Mouse (Mus musculus): Measurements from ENCODE around the gene 2200002D01Rik.
"Not testable (repeated sequence)": the region's sequence is repeated elsewhere in the genome, so short reads cannot be mapped to it uniquely, and the experiment has no call there.

2200002D01Rik gene

DNA sequence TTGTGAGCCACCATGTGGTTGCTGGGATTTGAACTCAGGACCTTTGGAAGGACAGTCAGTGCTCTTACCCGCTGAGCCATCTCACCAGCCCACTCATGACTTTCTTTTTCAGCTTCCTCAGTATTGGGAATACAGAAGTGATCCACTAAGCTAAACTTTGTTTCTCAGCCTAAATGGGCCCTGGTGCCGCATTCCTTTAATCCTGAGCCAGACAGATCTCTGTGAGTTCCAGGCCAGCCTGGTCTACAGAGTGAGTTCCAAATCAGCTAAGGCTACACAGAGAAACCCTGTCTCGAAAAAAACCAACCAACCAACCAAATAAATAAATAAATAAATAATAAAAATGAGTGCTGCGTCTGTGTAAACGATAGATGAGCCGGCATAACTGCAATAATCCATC lies 10.7 kb downstream of the 2200002D01Rik start:
- DNase-seq (ENCODE audit: low spot score), result not testable (repeated sequence)

DNA sequence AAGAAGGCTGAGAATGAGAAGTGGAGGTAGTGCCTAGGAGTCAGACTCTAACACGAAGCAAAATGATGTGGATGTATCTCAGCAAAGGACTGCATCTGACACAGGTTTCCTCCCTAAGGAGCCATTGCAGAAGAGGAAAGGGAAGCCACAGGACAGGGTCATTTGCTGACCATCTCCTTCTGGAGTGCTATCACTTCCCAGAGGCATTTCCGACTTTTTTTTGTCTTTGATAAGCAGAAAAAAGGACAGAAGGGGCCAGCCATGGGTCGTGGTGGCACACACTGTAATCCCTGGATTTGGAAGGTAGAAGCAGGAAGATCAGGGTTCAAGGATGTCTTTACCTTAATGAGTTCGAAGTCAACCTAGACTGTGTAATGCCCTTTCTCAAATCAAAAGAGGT lies 11.7 kb downstream of the 2200002D01Rik start:
- DNase-seq (ENCODE audit: low spot score), result no peak

DNA sequence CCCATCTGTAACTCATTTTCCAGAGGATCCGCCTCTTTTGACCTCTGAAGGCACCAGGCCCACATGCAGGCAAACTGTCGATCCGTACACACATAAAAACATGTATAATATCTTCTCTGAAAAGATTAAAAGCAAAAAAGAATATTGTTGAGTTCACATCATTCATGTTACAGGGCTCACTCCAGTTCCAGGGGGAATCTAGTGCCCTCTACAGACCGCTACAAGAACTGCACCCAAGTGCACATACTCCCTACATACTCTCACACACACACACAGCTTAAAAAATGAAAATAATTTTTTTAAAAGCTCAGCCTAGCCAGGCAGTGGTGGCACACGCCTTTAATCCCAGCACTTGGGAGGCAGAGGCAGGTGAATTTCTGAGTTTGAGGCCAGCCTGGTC lies 13.6 kb downstream of the 2200002D01Rik start:
- DNase-seq (ENCODE audit: low spot score), result no peak

DNA sequence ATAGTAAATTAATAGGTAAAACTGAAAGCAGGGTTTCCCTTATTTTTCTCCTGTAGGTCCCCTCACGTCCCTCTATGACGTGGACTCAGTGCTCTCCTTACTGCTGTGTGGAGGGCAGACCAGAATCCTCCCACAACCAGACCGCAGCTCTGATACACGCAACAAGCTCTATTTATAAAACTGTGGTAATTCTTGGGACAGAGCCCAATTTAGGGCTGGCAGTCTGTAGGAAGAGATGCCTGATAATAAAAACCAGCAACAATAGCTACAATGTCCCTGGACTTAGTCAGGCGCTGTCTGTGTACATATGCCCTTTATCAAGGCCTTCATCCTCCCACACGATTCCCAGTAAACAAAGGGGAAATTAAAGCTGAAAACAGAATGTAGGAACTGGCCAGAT lies 14.5 kb downstream of the 2200002D01Rik start:
- DNase-seq (ENCODE audit: low spot score), result no peak

DNA sequence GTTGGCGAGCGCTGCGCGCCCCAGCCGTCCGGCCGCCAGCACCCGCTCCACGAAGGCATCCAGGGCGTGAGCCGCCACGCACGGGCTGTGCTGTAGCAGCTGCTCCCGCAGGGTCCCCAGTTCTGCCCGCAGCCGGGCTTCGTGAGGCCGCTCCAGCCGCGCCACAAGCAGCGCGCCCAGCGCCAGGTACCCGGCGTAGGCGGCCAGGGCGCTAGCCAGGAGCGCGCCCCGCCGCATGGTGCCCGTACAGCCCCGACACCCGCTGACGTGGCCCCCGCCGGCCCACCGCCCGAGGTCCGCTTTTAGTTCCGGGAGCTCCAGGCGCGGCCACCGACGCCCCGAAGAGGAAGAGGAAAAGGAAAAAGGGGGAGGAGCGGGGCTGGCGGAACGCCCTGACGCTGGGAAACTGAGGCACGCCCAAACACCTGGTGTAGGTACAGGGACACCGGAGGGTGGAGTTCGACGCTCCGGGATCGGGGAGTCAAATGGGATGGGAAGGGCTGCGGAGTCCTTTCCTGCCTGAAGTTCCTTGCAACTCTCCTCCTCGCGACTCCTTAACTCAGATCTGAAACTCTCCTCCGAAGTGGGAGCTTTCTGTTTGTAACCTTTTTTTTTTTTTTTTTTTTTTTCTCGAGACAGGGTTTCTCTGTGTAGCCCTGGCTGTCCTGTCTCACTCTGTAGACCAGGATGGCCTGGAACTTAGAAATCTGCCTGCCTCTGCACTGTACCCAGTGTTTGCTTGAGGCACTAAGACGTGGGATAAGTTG lies 15.8 kb downstream of the 2200002D01Rik start, which contains the start of gene Kcnk6:
Kcnk6 (minus strand) TSS at position 269 of the 767 bp plus-strand sequence.
- no peak for DNase-seq (ENCODE audit: low spot score)

DNA sequence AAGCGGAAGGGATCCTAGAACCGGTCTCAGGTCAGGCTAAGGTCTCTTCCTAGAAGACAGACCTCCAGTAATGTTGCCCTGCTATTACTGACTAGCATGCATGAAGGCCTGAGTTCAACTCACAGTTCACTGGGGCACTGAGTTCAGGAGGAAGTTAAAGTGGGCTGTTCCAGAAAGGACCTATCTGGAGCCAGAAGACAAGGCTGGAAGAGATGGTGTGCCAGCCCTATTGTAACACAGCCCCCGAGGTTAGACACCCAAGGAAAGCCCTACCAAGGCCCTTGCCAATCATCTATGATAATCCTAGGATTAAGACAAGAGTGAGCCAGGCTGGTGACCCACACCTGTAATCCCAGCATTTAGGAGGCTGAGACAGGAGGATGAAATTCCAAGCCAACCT lies 16.7 kb downstream of the 2200002D01Rik start:
- no peak for DNase-seq (ENCODE audit: low spot score)

DNA sequence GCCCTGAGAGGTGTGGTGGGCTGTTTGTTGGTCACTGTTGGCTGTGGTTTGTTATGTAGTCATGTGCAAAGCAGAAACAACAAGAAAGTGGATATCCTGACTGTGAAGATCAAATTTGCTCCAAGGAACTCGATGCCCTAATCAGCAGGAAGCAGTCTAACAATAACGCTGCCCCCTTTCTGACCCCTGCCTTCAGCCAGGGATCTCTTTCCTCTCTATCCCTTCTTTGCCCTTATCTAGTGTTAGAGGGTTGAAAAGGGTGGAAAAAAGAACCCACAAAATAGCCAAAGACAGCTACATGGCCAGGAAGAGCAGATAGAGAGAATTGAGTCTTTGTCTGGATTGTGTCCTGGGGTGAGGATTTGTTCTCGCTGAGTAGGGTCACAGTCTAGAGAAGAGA lies 17.7 kb downstream of the 2200002D01Rik start:
- DNase-seq (ENCODE audit: low spot score), result no peak

DNA sequence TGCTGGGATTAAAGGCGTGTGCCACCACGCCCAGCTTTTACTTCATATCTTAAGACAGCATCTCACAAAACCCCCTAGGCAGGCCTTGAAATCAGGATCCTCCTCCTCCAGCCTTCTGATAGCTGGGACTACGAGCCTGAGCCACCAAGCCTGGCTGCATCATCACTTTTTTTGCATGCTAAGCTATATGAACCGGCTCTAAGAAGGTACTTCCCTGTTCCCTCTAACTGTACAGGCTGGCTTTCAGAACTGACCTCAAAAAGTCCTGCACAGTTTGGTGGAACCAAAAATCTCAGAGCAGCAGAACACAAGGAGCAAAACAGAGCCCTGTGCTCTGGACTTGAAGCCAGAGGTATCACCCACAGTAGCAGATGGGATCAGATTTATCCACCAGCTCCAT lies 20.1 kb downstream of the 2200002D01Rik start:
- DNase-seq (ENCODE audit: low spot score), result no peak

DNA sequence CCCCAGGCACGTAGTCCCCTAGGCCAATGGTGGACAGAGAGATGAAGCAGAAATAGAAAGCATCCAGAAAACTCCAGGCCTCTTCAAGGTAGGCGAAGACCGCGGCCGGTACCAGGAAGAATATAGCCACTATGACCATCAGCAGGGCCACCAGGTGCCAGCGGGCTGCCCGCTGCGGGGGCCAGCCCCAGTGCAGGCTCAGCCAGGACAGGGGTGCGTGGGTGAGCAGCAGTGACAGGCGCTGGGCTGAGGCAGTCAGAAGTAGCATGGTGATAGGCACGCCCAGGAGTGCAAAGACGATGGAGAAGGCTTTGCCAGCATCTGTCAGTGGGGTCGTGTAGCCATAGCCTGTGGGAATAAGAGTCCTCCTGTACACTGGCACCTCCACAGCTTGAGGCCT lies 22.7 kb downstream of the 2200002D01Rik start:
- DNase-seq (ENCODE audit: low spot score), result no peak

DNA sequence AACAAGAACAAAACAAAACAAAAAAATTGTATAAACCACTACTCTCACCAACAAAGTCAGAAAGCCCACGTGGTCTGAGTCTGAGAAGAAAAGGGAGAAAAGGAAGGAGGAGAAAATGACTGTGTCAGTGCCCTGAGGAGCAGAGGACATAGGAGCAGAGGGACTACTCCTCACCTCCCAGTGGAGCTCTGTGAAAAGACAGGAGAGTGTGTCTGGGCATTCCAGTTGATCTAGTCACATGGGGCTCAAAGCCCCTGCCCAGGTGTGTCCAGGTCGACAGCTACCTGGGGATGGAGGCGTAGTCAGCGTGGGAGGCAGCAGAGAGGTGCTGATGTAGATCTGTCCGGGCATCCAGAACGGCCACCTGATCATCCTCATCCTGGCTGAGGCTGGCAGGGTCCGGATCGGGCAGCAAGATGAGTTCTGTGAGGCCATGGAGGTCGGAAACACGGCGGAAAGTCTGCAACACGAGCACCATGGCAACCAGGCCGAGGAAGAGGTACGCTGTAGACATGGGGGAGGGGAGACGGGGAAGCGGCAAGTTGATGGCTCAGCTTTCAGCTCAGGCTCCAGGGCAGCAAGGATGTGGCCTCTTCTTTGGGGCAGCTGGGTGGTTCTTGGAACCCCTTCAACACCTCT lies 23.4 kb downstream of the 2200002D01Rik start:
- peak; percentile 77 for DNase-seq (ENCODE audit: low spot score)

DNA sequence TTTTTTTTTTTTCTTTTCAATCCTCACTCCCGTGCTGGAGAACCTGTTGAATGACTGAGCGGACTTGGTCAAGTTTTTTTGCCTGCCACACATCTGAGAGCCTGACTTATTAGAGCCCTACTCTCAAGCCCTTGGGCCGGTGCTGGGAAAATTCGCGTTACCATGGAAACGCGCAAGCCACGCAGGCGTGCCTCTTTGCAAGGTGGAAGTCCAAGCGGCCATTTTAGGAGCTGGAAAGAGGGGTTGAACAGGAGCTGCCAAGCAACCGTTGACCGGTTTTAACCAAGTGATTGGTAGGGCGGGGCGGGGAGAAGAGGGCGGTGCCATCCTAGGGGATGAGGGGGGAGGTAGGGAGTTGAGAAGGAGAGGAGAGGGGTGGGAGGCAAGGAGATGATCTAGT lies 33.4 kb downstream of the 2200002D01Rik start:
- DNase-seq (ENCODE audit: low spot score), result no peak

DNA sequence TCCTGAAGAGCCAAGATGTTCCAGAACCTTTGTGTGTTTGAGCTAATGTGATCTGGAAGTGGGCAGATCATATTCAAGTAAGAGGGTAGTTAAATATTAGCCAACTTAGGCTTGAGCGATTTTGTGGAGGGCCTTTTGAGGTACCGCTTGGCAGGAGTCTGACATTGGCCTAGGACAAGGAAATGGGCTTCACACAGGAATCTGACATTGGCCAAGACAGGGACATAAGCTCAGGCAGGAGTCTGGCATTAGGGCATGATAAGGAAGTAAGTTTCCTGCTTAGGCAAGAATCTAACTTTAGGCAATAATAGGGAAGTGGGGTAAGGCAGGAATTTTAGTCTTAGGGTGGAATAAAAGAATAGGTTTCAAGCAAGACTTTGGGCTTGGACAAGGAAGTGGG lies 34.0 kb downstream of the 2200002D01Rik start:
- DNase-seq (ENCODE audit: low spot score), result no peak

DNA sequence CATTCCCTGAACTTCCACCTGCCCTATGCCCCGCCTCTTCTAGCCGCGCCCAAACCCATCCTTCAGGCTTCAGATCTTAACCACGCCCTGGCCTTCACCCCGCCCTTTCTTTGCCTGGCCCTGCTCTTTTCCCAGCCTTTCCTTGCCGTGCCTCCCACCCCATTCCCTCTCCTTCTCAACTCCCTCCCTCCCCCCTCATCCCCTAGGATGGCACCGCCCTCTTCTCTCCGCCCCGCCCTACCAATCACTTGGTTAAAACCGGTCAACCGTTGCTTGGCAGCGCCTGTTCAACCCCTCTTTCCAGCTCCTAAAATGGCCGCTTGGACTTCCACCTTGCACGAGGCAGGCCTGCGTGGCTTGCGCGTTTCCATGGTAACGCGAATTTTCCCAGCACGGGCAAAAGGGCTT lies 34.6 kb downstream of the 2200002D01Rik start, which contains the start of gene Catsperg1:
Catsperg1 (minus strand) TSS at position 361 of the 408 bp plus-strand sequence.
- peak; percentile 87 for DNase-seq (ENCODE audit: low spot score)

DNA sequence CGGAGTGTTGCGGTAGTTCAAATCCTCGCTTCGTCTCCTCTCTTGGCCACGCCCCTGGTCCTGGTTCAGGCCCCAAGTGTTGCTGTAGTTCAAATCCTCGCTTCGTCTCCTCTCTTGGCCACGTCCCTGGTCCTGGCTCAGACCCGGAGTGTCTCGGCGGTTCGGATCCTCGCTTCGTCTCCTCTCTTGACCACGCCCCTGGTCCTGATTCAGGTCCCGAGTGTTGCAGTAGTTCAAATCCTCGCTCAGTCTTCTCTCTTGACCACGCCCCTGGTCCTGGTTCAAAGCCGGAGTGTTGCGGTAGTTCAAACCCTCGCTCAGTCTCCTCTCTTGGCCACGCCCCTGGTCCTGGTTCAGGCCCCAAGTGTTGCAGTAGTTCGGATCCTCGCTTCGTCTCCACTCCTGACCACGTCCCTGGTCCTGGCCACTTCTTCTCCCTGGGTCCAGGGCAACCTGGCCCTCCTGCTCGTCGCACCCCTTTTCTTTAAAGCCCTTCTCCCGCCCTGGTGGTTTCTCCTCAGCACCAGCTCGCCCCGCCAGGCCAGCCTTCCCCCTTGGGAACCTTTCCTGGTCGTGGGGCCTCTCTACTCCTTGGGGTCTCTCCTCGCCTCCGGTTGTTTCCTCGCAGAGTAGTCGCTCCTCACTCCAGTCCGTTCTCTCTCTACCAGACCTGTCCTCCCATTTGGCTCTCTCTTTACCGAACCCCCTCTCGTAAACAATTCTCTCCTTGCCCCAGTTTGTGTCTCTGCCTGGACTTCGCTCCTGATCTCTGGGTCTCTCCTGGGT lies 35.3 kb downstream of the 2200002D01Rik start:
- DNase-seq (ENCODE audit: low spot score), result not testable (repeated sequence)

DNA sequence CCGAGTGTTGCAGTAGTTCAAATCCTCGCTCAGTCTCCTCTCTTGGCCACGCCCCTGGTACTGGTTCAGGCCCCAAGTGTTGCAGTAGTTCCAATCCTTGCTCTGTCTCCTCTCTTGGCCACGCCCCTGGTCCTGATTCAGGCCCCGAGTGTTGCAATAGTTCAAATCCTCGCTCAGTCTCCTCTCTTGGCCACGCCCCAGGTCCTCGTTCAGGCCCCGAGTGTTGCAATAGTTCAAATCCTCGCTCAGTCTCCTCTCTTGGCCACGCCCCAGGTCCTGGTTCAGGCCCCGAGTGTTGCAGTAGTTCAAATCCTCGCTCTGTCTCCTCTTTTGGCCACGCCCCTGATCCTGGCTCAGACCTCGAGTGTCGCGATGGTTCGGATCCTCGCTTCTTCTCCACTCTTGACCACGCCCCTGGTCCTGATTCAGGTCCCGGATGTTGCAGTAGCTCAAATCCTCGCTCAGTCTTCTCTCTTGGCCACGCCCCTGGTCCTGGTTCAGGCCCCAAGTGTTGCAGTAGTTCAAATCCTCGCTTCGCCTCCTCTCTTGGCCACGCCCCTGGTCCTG lies 36.0 kb downstream of the 2200002D01Rik start:
- DNase-seq (ENCODE audit: low spot score), result no peak

DNA sequence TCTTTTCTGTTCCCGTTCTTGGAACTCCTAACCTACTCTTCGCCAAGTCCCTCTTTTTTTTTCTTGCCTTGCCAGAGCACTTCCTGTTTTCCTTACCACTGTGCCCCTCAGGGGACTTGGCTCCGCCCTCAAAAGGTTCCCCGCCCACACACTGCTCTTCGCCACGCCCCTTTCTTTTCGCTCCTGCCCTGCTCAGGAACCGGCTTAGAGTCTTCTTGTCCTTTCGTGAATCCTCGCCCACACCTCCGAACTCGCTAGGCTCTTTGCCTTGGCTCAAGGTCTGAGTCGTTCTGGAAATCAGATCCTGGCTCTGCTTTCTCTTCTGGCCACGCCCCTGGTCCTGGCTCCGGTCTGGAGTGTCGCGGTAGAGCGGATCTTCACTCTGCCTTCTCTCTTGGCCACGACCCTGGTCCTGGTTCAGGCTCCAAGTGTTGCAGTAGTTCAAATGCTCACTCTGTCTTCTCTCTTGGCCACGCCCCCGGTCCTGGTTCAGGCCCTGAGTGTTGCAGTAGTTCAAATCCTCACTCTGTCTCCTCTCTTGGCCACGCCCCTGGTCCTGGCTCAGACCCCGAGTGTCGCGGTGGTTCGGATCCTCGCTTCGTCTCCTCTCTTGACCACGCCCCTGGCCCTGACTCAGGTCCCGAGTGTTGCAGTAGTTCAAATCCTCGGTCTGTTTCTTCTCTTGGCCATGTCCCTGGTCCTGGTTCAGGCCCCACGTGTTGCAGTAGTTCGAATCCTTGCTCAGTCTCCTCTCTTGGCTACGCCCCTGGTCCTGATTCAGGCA lies 36.7 kb downstream of the 2200002D01Rik start:
- peak; percentile 88 for DNase-seq (ENCODE audit: low spot score)

DNA sequence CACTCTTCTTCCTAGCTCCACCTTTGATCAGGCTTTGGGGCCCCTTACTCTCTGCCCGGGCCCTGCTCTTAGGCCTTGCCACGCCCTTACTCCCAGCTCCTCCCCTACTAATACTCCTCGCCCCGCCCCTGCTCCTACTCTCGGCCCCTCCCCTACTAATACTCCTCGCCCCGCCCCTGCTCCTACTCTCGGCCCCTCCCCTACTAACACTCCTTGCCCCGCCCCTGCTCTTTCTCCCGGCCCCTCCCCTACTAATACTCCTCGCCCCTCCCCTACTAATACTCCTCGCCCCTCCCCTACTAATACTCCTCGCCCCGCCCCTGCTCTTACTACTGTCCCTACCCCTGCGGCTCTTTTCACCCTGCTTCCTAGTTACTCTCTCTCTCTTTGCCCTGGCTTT lies 37.3 kb downstream of the 2200002D01Rik start:
- DNase-seq (ENCODE audit: low spot score), result not testable (repeated sequence)

DNA sequence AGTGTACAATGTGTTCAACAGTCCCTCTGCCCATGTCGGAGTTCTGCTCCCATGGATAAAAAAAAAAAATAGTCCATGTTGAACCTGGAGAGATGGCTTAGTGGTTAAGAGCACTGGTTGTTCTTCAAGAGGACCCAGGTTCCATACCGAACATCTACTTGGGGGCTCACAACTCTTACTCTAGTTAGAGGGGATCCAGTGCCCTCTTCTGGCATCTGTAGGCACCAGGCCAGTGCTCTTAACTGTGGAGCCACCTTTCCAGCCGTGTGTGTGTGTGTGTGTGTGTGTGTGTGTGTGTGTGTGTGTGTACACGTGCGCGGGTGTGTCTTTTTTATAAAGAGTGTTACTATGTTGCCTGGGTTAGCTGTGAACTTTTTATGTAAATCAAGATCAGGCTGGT lies 45.7 kb downstream of the 2200002D01Rik start:
- DNase-seq (ENCODE audit: low spot score), result no peak
